Mouse (Mus musculus) liver, embryonic 13.5 days (tissue): ENCODE results near the gene Tmem30c. TPM values are rescaled to one million over a fixed set of nuclear protein-coding genes. Genes with fewer than 3 reads are reported as not detected.

Source experiments
- ATAC-seq: fragments of 200-750 bp; cut with Nextera tagmentation; 2 replicates; pipeline ENCODE4 v1.8.0; 2017; ENCODE audit warnings: low read depth, mild to moderate bottlenecking, moderate number of reproducible peaks, moderate library complexity
- DNase-seq: peaks from one replicate; pipeline ENCODE4 v3.0.0; 2022
- H3K27ac ChIP-seq: fragments of 300-500 bp; sonication (generic); 2 replicates; pipeline ENCODE4 v1.5.1; 2015; ENCODE audit warnings: moderate library complexity, mild to moderate bottlenecking, inconsistent platforms
- H3K27me3 ChIP-seq: fragments of 300-500 bp; sonication (generic); 2 replicates; pipeline ENCODE4 v1.6.1; 2015; ENCODE audit warnings: mild to moderate bottlenecking, inconsistent platforms
- H3K36me3 ChIP-seq: fragments of 300-500 bp; sonication (generic); 2 replicates; pipeline ENCODE4 v1.6.1; 2015; ENCODE audit warnings: mild to moderate bottlenecking, inconsistent platforms
- H3K4me1 ChIP-seq: fragments of 300-500 bp; sonication (generic); replicated peaks from 2 replicates; pipeline ENCODE4 v1.6.1; 2015; ENCODE audit warnings: inconsistent platforms
- H3K4me2 ChIP-seq: fragments of 300-500 bp; sonication (generic); 2 replicates; pipeline ENCODE4 v1.6.1; 2015; ENCODE audit warnings: inconsistent platforms, mild to moderate bottlenecking, moderate library complexity
- H3K4me3 ChIP-seq: fragments of 300-500 bp; sonication (generic); replicated peaks from 2 replicates; pipeline ENCODE4 v1.5.1; 2015; ENCODE audit warnings: mild to moderate bottlenecking, inconsistent platforms
- H3K9ac ChIP-seq: fragments of 300-500 bp; sonication (generic); 2 replicates; pipeline ENCODE4 v1.6.1; 2015; ENCODE audit warnings: mild to moderate bottlenecking, inconsistent platforms
- H3K9me3 ChIP-seq: fragments of 300-500 bp; sonication (generic); replicated peaks from 2 replicates; pipeline ENCODE4 v1.6.1; 2016; ENCODE audit warnings: inconsistent platforms
- WGBS: fragments of 180-500 bp; shearing (Covaris S2); methylation state at CpG from one replicate; pipeline ENCODE4 v1.1.7; 2015; ENCODE audit not compliant: insufficient replicate concordance; 5-methylcytosine and 5-hydroxymethylcytosine counted together
- polyA plus RNA-seq: library from polyadenylated mRNA; unstranded; fragments of >200 nt; fragmentation: Nextera tagmentation; extraction: Ambion mirVana; gene quantifications from 2 replicates; pipeline ENCODE4 v1.2.1, GENCODE M21; 2015

Gene Tmem30c
- polyA plus RNA-seq, 1 experiment from 2014 or later = not detected

GRCm38 (mm10) chr16:57292296-57292695, 369 bp downstream of the Tmem30c start:
- Histone ChIP-seq H3K4me2 (no peak overlapping the region), H3K4me3 (no peak overlapping the region), H3K27me3 (no peaks in the 10 kb centered on the region), H3K4me1 (no peaks in the 10 kb centered on the region), H3K9me3 (no peaks in the 10 kb centered on the region), H3K36me3 (no peaks in the 10 kb centered on the region), H3K27ac (no peak overlapping the region), H3K9ac (no peak overlapping the region)
- WGBS = 49% methylated on average over 4 of the region's 4 CpGs
- DNase-seq (no peak), ATAC-seq (no peak)

DNA sequence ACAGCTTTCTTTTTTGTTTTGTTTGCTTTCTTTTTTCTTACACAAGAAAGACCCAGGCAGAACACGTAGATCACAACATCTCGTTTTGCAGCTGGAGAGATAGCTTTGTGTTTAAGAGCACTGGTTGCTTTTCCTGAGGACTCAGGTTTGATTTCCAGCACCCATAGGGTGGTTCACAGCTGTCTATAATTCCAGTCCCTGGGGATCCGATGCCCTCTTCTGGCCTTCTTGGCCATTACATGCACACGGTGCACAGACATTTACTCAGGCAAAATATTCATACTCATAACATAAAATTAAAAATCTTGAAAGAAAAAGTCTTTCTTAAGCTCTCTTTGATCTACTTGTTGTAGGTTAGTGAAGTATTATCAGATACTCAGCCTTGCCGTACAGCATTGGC, 969 bp downstream of the Tmem30c start:
- 76% methylated on average over 5 of the region's 5 CpGs for WGBS

DNA sequence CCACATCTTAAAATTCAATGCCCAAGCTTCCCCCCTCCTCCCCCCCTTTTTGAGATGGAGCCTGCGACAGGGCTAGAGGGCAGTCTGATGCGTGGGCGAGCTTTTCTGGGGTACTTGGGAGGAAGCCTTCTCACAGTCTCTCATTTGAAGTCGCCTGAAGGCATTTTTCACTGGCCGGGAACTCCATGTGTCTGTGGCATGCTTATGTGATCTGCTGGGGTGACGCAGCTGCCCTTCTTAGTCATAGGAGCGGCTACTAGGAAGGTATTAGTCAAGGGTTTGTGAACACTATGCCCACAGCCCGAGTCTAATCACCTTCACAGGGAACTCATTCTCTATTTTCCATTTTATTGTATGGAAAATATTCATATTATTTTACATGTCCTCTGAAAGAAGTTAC, 11.2 kb downstream of the Tmem30c start:
- ATAC-seq (no peak), DNase-seq (no peak)
- WGBS = 74% methylated on average over 8 of the region's 8 CpGs
- Histone ChIP-seq H3K4me3 (no peak overlapping the region), H3K9me3 (no peaks in the 10 kb centered on the region), H3K9ac (no peak overlapping the region), H3K4me2 (no peak overlapping the region), H3K27me3 (no peaks in the 10 kb centered on the region), H3K36me3 (no peaks in the 10 kb centered on the region), H3K27ac (no peak overlapping the region), H3K4me1 (no peaks in the 10 kb centered on the region)

More for the DNA sequence above, 969 bp downstream of the Tmem30c start:
- Histone ChIP-seq H3K4me3 (no peak overlapping the region), H3K9me3 (no peaks in the 10 kb centered on the region), H3K9ac (no peak overlapping the region), H3K27ac (no peak overlapping the region), H3K36me3 (no peaks in the 10 kb centered on the region), H3K4me2 (no peak overlapping the region), H3K27me3 (no peaks in the 10 kb centered on the region), H3K4me1 (no peaks in the 10 kb centered on the region)
- DNase-seq (no peak), ATAC-seq (no peak)

DNA sequence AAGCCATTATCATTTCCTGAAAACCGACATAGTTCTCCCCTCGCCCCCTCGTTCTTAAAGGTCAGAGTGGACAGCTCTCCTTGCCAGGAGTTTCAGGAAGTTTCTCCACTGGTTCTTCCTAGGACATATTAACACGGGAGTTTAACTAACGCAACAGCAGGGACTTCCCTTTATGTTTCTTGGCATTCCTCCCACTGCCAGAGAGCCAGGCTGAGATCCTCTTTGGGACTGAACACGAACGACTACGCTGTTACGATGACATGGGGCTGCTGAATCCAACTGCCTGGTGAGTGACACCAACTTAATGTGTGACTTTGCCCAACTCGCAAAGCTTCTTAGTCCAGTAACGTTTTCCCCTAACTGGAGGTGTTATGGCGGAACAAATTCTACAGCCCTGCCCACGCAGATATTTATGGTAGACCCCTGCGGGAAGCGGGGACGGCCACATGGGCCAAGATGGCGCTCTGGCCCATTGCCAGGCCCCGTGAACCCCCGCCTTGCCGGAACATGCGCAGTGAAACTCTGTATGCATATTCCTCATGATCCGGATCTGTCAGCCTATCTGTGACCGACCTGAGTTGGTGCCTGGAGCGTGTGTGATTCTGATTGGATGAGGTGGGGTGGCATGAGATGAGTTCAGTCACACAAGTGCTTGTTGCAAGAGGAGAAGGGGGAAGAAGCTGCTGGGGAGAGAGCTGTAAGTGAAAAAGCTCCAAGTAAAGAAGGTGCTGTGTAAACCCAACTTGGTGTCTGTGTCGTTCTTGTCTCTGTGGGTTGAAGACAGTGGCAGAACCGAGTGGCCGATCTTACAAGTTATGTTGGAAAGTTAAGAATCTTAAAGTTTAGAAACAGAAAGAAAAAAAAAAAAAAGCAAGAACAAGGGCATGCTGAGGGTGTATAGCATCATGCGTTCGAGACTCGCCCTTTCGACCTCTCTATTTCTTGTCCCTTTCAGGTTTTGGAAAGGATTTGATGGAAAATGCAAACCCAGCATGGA, 12.1 kb downstream of the Tmem30c start:
- no peaks in the 10 kb centered on the region for H3K4me1 ChIP-seq
- H3K36me3 ChIP-seq = no peaks in the 10 kb centered on the region
- 78% methylated on average over 31 of the region's 31 CpGs for WGBS
- no peak overlapping the region for H3K9ac ChIP-seq
- no peak overlapping the region for H3K27ac ChIP-seq
- H3K4me3 ChIP-seq = no peak overlapping the region
- H3K9me3 ChIP-seq = no peaks in the 10 kb centered on the region
- no peaks in the 10 kb centered on the region for H3K27me3 ChIP-seq
- DNase-seq (no peak), ATAC-seq (no peak)
- H3K4me2 ChIP-seq = no peak overlapping the region

- Histone ChIP-seq H3K4me2 (no peak overlapping the region), H3K27ac (no peak overlapping the region), H3K9ac (no peak overlapping the region), H3K9me3 (no peaks in the 10 kb centered on the region), H3K36me3 (no peaks in the 10 kb centered on the region), H3K4me3 (no peak overlapping the region), H3K4me1 (no peaks in the 10 kb centered on the region), H3K27me3 (no peaks in the 10 kb centered on the region)
- no peak for ATAC-seq
- WGBS = 75% methylated on average over 12 of the region's 12 CpGs
- no peak for DNase-seq
Measured at GRCm38 (mm10) chr16:57278976-57279626, 13.6 kb downstream of the Tmem30c start.

GRCm38 (mm10) chr16:57269751-57270150, 22.9 kb downstream of the Tmem30c start:
- Histone ChIP-seq H3K36me3 (no peaks in the 10 kb centered on the region), H3K4me1 (no peaks in the 10 kb centered on the region), H3K4me3 (no peak overlapping the region), H3K4me2 (no peak overlapping the region), H3K27ac (no peak overlapping the region), H3K9ac (no peak overlapping the region), H3K9me3 (no peaks in the 10 kb centered on the region), H3K27me3 (no peaks in the 10 kb centered on the region)
- ATAC-seq (no peak), DNase-seq (no peak)
- 82% methylated on average over 13 of the region's 13 CpGs for WGBS

DNA sequence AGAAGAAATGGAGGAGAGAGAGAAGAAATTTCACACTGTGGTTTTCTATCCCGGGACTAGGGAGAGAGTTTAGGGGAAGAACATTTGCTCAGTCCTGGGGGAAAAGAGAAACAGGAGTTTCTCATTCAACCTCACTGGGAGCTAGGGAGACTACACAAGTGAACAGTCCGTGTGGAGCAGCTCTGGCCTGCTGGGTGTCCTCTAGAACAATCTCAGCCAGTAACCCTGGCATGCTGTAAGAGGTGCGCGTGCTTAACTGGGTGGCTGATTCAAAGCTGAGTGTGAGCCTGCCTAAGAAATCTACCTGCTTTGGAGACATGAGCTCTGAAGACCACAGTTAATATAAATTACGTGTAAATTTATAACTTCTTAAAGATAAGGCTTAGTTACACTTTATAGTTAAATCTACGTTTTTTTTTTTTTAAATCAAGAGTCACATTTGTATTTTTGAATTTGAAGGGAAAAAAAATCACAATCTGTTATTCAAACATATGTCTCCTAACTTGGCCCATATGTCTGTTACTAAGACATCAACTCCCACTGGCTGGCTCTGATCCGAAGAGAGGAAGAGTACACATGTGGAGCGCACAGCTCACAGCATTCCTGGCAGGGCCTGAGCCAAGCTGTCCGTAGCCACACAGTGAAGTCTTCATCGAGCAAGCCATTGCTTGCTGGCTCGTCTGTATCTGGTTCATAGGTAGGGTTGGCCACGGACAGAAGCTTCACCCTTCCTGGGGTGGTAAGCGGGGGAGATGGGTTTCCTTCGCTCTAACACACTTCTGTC, 24.4 kb downstream of the Tmem30c start:
- no peaks in the 10 kb centered on the region for H3K36me3 ChIP-seq
- H3K4me1 ChIP-seq = no peaks in the 10 kb centered on the region
- DNase-seq (no peak), ATAC-seq (no peak)
- no peak overlapping the region for H3K4me2 ChIP-seq
- no peak overlapping the region for H3K4me3 ChIP-seq
- H3K27me3 ChIP-seq = no peaks in the 10 kb centered on the region
- WGBS = 77% methylated on average over 14 of the region's 14 CpGs
- no peak overlapping the region for H3K9ac ChIP-seq
- no peak overlapping the region for H3K27ac ChIP-seq
- no peaks in the 10 kb centered on the region for H3K9me3 ChIP-seq

GRCm38 (mm10) chr16:57267068-57267467, 25.6 kb downstream of the Tmem30c start:
- Histone ChIP-seq H3K27me3 (no peaks in the 10 kb centered on the region), H3K9ac (no peak overlapping the region), H3K4me2 (no peak overlapping the region), H3K27ac (no peak overlapping the region), H3K4me1 (no peaks in the 10 kb centered on the region), H3K36me3 (no peaks in the 10 kb centered on the region), H3K4me3 (no peak overlapping the region), H3K9me3 (no peaks in the 10 kb centered on the region)
- ATAC-seq (no peak), DNase-seq (no peak)
- WGBS = 19% methylated on average over 1 of the region's 1 CpGs

DNA sequence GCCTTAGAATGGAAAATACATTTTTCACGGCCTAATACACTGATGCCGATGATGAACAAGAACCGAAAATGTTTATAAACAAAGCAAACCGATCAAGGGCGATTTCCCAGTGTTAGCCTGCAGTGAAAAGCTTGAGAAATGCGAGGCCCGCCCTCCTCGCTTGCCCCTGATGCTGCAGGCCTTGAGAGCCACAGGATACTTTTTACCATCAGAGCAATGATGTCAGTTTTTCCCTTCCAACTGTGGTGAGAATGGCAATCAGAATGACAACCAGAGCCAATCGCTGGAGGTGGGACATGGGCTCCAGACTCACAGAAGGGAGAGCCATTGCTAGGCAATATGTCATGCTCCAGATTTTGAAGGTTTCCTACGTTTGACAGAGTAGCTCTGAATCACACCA, 32.5 kb downstream of the Tmem30c start:
- no peaks in the 10 kb centered on the region for H3K27me3 ChIP-seq
- H3K36me3 ChIP-seq = no peaks in the 10 kb centered on the region
- H3K4me2 ChIP-seq = no peak overlapping the region
- ATAC-seq (no peak), DNase-seq (no peak)
- H3K9me3 ChIP-seq = no peaks in the 10 kb centered on the region
- 77% methylated on average over 10 of the region's 10 CpGs for WGBS
- no peak overlapping the region for H3K9ac ChIP-seq
- no peaks in the 10 kb centered on the region for H3K4me1 ChIP-seq
- H3K4me3 ChIP-seq = no peak overlapping the region
- no peak overlapping the region for H3K27ac ChIP-seq

GRCm38 (mm10) chr16:57259356-57260083, 33.1 kb downstream of the Tmem30c start:
- ATAC-seq = no peak
- no peak overlapping the region for H3K27ac ChIP-seq
- H3K4me3 ChIP-seq = no peak overlapping the region
- no peak overlapping the region for H3K9ac ChIP-seq
- no peaks in the 10 kb centered on the region for H3K4me1 ChIP-seq
- H3K36me3 ChIP-seq = no peaks in the 10 kb centered on the region
- DNase-seq = no peak
- H3K4me2 ChIP-seq = no peak overlapping the region
- no peaks in the 10 kb centered on the region for H3K27me3 ChIP-seq
- WGBS = 65% methylated on average over 13 of the region's 13 CpGs
- H3K9me3 ChIP-seq = no peaks in the 10 kb centered on the region
